Mouse (Mus musculus): ENCODE data around the gene Ltb4r2. TPM values are rescaled to one million over a fixed set of nuclear protein-coding genes. Genes with fewer than 3 reads are reported as not detected.

Ltb4r2 gene
- polyA plus RNA-seq, 1 experiment from 2014 or later = 0.36 TPM

- peak overlapping the region; percentile 72 for H3K4me2 ChIP-seq (replicated peaks)
- H3K27ac ChIP-seq = no peak overlapping the region
- peak overlapping the region; percentile 66 for H3K9ac ChIP-seq
- peak; percentile 42; the same call in 1 of the 2 replicates for ATAC-seq (ENCODE audit: low FRiP score, low read depth)
- no peaks in the 10 kb centered on the region for H3K9me3 ChIP-seq
- 11% methylated on average over 52 of the region's 52 CpGs for WGBS
- peaks cover 70% of the 10 kb centered on the region for H3K27me3 ChIP-seq
- H3K4me1 ChIP-seq = peaks cover 12% of the 10 kb centered on the region; the same call in 1 of the 2 replicates
- H3K4me3 ChIP-seq = peak overlapping the region; percentile 43
- 0 out of 2 replicates have a peak, but pooled peaks cover 3% of the 10 kb centered on the region for H3K36me3 ChIP-seq
Measured at GRCm38 (mm10) chr14:55767519-55768414, 6.5 kb downstream of the Ltb4r2 start.

GRCm38 (mm10) chr14:55768555-55768954 is 7.3 kb downstream of the Ltb4r2 start:
- 86% methylated on average over 6 of the region's 6 CpGs for WGBS
- Histone ChIP-seq H3K4me3 (no peak overlapping the region), H3K36me3 (0 out of 2 replicates have a peak, but pooled peaks cover 3% of the 10 kb centered on the region), H3K27me3 (peaks cover 62% of the 10 kb centered on the region), H3K9me3 (no peaks in the 10 kb centered on the region), H3K27ac (no peak overlapping the region), H3K4me2 (replicated peaks) (no peak overlapping the region), H3K9ac (no peak overlapping the region), H3K4me1 (peaks cover 10% of the 10 kb centered on the region; the same call in 1 of the 2 replicates)
- no peak for ATAC-seq (ENCODE audit: low FRiP score, low read depth)

- Histone ChIP-seq H3K4me2 (replicated peaks) (no peak overlapping the region), H3K27me3 (peaks cover 57% of the 10 kb centered on the region)
- 78% methylated on average over 16 of the region's 16 CpGs for WGBS
Measured at GRCm38 (mm10) chr14:55769087-55769703, 8.0 kb downstream of the Ltb4r2 start.

GRCm38 (mm10) chr14:55776711-55777110 is 15.5 kb downstream of the Ltb4r2 start:
- 75% methylated on average over 7 of the region's 7 CpGs for WGBS
- peaks cover 4% of the 10 kb centered on the region for H3K4me1 ChIP-seq
- no peak overlapping the region for H3K27ac ChIP-seq
- no peak for ATAC-seq (ENCODE audit: low FRiP score, low read depth)
- H3K4me3 ChIP-seq = no peak overlapping the region
- H3K9me3 ChIP-seq = no peaks in the 10 kb centered on the region
- no peak overlapping the region for H3K4me2 ChIP-seq (replicated peaks)
- H3K9ac ChIP-seq = no peak overlapping the region
- 0 out of 2 replicates have a peak, but pooled peaks cover 3% of the 10 kb centered on the region for H3K27me3 ChIP-seq
- H3K36me3 ChIP-seq = peaks cover 24% of the 10 kb centered on the region

More at GRCm38 (mm10) chr14:55769087-55769703, 8.0 kb downstream of the Ltb4r2 start:
- Histone ChIP-seq H3K4me3 (no peak overlapping the region), H3K36me3 (peaks cover 3% of the 10 kb centered on the region; the same call in 1 of the 2 replicates), H3K4me1 (peaks cover 10% of the 10 kb centered on the region; the same call in 1 of the 2 replicates), H3K27ac (no peak overlapping the region), H3K9ac (no peak overlapping the region), H3K9me3 (no peaks in the 10 kb centered on the region)
- ATAC-seq (ENCODE audit: low FRiP score, low read depth) = no peak

GRCm38 (mm10) chr14:55777176-55777575 is 15.9 kb downstream of the Ltb4r2 start:
- 41% methylated on average over 3 of the region's 3 CpGs for WGBS
- Histone ChIP-seq H3K27me3 (0 out of 2 replicates have a peak, but pooled peaks cover 7% of the 10 kb centered on the region), H3K9ac (no peak overlapping the region), H3K27ac (no peak overlapping the region), H3K4me1 (peaks cover 9% of the 10 kb centered on the region), H3K4me3 (no peak overlapping the region), H3K4me2 (replicated peaks) (no peak overlapping the region), H3K36me3 (peaks cover 24% of the 10 kb centered on the region), H3K9me3 (no peaks in the 10 kb centered on the region)
- no peak for ATAC-seq (ENCODE audit: low FRiP score, low read depth)

GRCm38 (mm10) chr14:55777806-55778205 is 16.6 kb downstream of the Ltb4r2 start:
- no peak overlapping the region for H3K4me2 ChIP-seq (replicated peaks)
- 94% methylated on average over 11 of the region's 11 CpGs for WGBS

GRCm38 (mm10) chr14:55778686-55779085 is 17.5 kb downstream of the Ltb4r2 start:
- 0 out of 2 replicates have a peak, but pooled peaks cover 7% of the 10 kb centered on the region for H3K27me3 ChIP-seq
- no peaks in the 10 kb centered on the region for H3K9me3 ChIP-seq
- H3K4me1 ChIP-seq = peaks cover 18% of the 10 kb centered on the region
- peaks cover 24% of the 10 kb centered on the region for H3K36me3 ChIP-seq
- no peak for ATAC-seq (ENCODE audit: low FRiP score, low read depth)
- no peak overlapping the region for H3K27ac ChIP-seq
- no peak overlapping the region for H3K9ac ChIP-seq
- WGBS = 91% methylated on average over 15 of the region's 15 CpGs
- H3K4me3 ChIP-seq = no peak overlapping the region
- H3K4me2 ChIP-seq (replicated peaks) = no peak overlapping the region

More at GRCm38 (mm10) chr14:55777806-55778205, 16.6 kb downstream of the Ltb4r2 start:
- peaks cover 24% of the 10 kb centered on the region for H3K36me3 ChIP-seq
- H3K9me3 ChIP-seq = no peaks in the 10 kb centered on the region
- H3K27ac ChIP-seq = no peak overlapping the region
- H3K27me3 ChIP-seq = 0 out of 2 replicates have a peak, but pooled peaks cover 7% of the 10 kb centered on the region
- no peak overlapping the region for H3K9ac ChIP-seq
- ATAC-seq (ENCODE audit: low FRiP score, low read depth) = no peak
- peaks cover 15% of the 10 kb centered on the region for H3K4me1 ChIP-seq
- H3K4me3 ChIP-seq = no peak overlapping the region

GRCm38 (mm10) chr14:55779656-55780055 is 18.4 kb downstream of the Ltb4r2 start:
- H3K27ac ChIP-seq = no peak overlapping the region

GRCm38 (mm10) chr14:55780736-55781135 is 19.5 kb downstream of the Ltb4r2 start:
- Histone ChIP-seq H3K9ac (no peak overlapping the region), H3K4me3 (no peak overlapping the region), H3K36me3 (peaks cover 24% of the 10 kb centered on the region), H3K4me1 (peaks cover 22% of the 10 kb centered on the region), H3K27me3 (peaks cover 25% of the 10 kb centered on the region), H3K9me3 (no peaks in the 10 kb centered on the region), H3K27ac (no peak overlapping the region), H3K4me2 (replicated peaks) (no peak overlapping the region)
- ATAC-seq (ENCODE audit: low FRiP score, low read depth) = no peak
- 83% methylated on average over 11 of the region's 11 CpGs for WGBS

More at GRCm38 (mm10) chr14:55779656-55780055, 18.4 kb downstream of the Ltb4r2 start:
- Histone ChIP-seq H3K27me3 (peaks cover 15% of the 10 kb centered on the region), H3K4me3 (no peak overlapping the region), H3K9me3 (no peaks in the 10 kb centered on the region), H3K4me1 (peaks cover 22% of the 10 kb centered on the region), H3K36me3 (peaks cover 24% of the 10 kb centered on the region), H3K4me2 (replicated peaks) (no peak overlapping the region), H3K9ac (no peak overlapping the region)
- no peak for ATAC-seq (ENCODE audit: low FRiP score, low read depth)
- 69% methylated on average over 16 of the region's 16 CpGs for WGBS

- H3K4me3 ChIP-seq = peak overlapping the region; percentile 24
- no peak overlapping the region for H3K27ac ChIP-seq
- H3K27me3 ChIP-seq = peaks cover 31% of the 10 kb centered on the region
- H3K4me1 ChIP-seq = peaks cover 22% of the 10 kb centered on the region
- peak overlapping the region; percentile 84 for H3K4me2 ChIP-seq (replicated peaks)
- peaks cover 24% of the 10 kb centered on the region for H3K36me3 ChIP-seq
- peak; percentile 64; the same call in 1 of the 2 replicates for ATAC-seq (ENCODE audit: low FRiP score, low read depth)
- 14% methylated on average over 14 of the region's 14 CpGs for WGBS
- H3K9ac ChIP-seq = peak overlapping the region; percentile 39; the same call in 1 of the 2 replicates
- H3K9me3 ChIP-seq = no peaks in the 10 kb centered on the region
Measured at GRCm38 (mm10) chr14:55781310-55781709, 20.1 kb downstream of the Ltb4r2 start.

- no peaks in the 10 kb centered on the region for H3K9me3 ChIP-seq
- peak overlapping the region; percentile 80 for H3K27ac ChIP-seq
- H3K4me1 ChIP-seq = peaks cover 22% of the 10 kb centered on the region
- peaks cover 19% of the 10 kb centered on the region for H3K36me3 ChIP-seq
- 45% methylated on average over 9 of the region's 9 CpGs for WGBS
- peaks cover 43% of the 10 kb centered on the region for H3K27me3 ChIP-seq
- H3K4me3 ChIP-seq = peak overlapping the region; percentile 58
- H3K9ac ChIP-seq = peak overlapping the region; percentile 40; the same call in 1 of the 2 replicates
- H3K4me2 ChIP-seq (replicated peaks) = peak overlapping the region; percentile 84
- ATAC-seq (ENCODE audit: low FRiP score, low read depth) = no peak
Measured at GRCm38 (mm10) chr14:55782361-55782960, 21.2 kb downstream of the Ltb4r2 start.

Measured in limb, embryonic 13.5 days (tissue).